8 mouse cellular contexts compared by ENCODE assay signal in genomic region chr10:10355605-10356227, GRCm38 (mm10).
A peak's percentile ranks its signal among the peaks of the same experiment; 100 is the strongest.
DNase-seq lines count a peak whose midpoint lies in the region; ATAC-seq and TF ChIP-seq lines count a peak whose summit lies in the region.

No protein-coding gene starts in this region.

- no peak for TF ChIP-seq POLR2A in brain, embryonic 14.5 days (IDR thresholded peaks at IDR 0.05; ENCODE audit: borderline replicate concordance, extremely low read depth, insufficient read depth, insufficient read length, poor library complexity, severe bottlenecking)

- DNase-seq in heart, adult 11 months, result no peak
- DNase-seq in brain, embryonic 14.5 days (ENCODE audit: low read depth), result peak; percentile 73
- peak; percentile 26 for DNase-seq in forebrain, embryonic 10.5 days (ENCODE audit: extremely low spot score, low spot score)
- DNase-seq in kidney, adult 8-10 months, result peak; percentile 3 to 8
- no peak for DNase-seq in liver, postnatal 0 days
- DNase-seq in stomach, postnatal 0 days (ENCODE audit: low spot score), result no peak
- no peak for DNase-seq in T-cell, adult 2 months (ENCODE audit: low spot score)

- H3K36me3 ChIP-seq in heart, embryonic 12.5 days, result no peaks in the 10 kb centered on the region
- H3K36me3 ChIP-seq in forebrain, embryonic 10.5 days (replicated peaks), result no peaks in the 10 kb centered on the region
- no peaks in the 10 kb centered on the region for H3K36me3 ChIP-seq in liver, postnatal 0 days (replicated peaks; ENCODE audit: insufficient read depth, low read length)
- no peaks in the 10 kb centered on the region for H3K36me3 ChIP-seq in stomach, postnatal 0 days (ENCODE audit: control insufficient read depth, insufficient read depth, low read length)

- H3K4me1 ChIP-seq in heart, embryonic 12.5 days (replicated peaks), result no peaks in the 10 kb centered on the region
- no peaks in the 10 kb centered on the region for H3K4me1 ChIP-seq in forebrain, embryonic 10.5 days
- no peaks in the 10 kb centered on the region for H3K4me1 ChIP-seq in liver, postnatal 0 days (ENCODE audit: insufficient read depth)
- H3K4me1 ChIP-seq in stomach, postnatal 0 days (replicated peaks; ENCODE audit: control insufficient read depth, insufficient read depth), result no peaks in the 10 kb centered on the region

- H3K4me3 ChIP-seq in heart, embryonic 12.5 days, result no peak overlapping the region
- H3K4me3 ChIP-seq in forebrain, embryonic 10.5 days, result no peak overlapping the region
- H3K4me3 ChIP-seq in liver, postnatal 0 days (ENCODE audit: low read depth, low read length), result no peak overlapping the region
- no peak overlapping the region for H3K4me3 ChIP-seq in stomach, postnatal 0 days (ENCODE audit: low read depth, low read length)

- H3K9ac ChIP-seq in heart, embryonic 12.5 days, result no peak overlapping the region
- H3K9ac ChIP-seq in liver, postnatal 0 days (replicated peaks), result no peak overlapping the region
- no peak overlapping the region for H3K9ac ChIP-seq in stomach, postnatal 0 days (ENCODE audit: low read length)

- ATAC-seq in heart, embryonic 12.5 days (ENCODE audit: insufficient number of reproducible peaks, low FRiP score), result peak; percentile 33; the same call in 1 of the 2 replicates
- no peak for ATAC-seq in liver, postnatal 0 days
- ATAC-seq in stomach, postnatal 0 days (ENCODE audit: low FRiP score, low TSS enrichment), result no peak

- TF ChIP-seq CTCF in brain, embryonic 14.5 days (IDR thresholded peaks at IDR 0.05; ENCODE audit: borderline replicate concordance, extremely low read depth, insufficient read depth, insufficient read length), result no peak
- peak; percentile 59 for TF ChIP-seq CTCF in liver, postnatal 0 days (IDR thresholded peaks at IDR 0.05; ENCODE audit: low read depth)
- TF ChIP-seq CTCF in stomach, postnatal 0 days (IDR thresholded peaks at IDR 0.05; ENCODE audit: low read depth), result peak; percentile 69

- H3K9me3 ChIP-seq in heart, embryonic 12.5 days (replicated peaks), result no peaks in the 10 kb centered on the region
- H3K9me3 ChIP-seq in forebrain, embryonic 10.5 days, result no peaks in the 10 kb centered on the region
- no peaks in the 10 kb centered on the region for H3K9me3 ChIP-seq in liver, postnatal 0 days (ENCODE audit: low read length)
- no peaks in the 10 kb centered on the region for H3K9me3 ChIP-seq in stomach, postnatal 0 days (ENCODE audit: control insufficient read depth, low read length)

- 17% methylated on average over 3 of the region's 3 CpGs for WGBS in heart, embryonic 12.5 days
- WGBS in forebrain, embryonic 10.5 days, result 24% methylated on average over 3 of the region's 3 CpGs
- 19% methylated on average over 3 of the region's 3 CpGs for WGBS in liver, postnatal 0 days (ENCODE audit: insufficient replicate concordance)
- WGBS in stomach, postnatal 0 days, result 10% methylated on average over 3 of the region's 3 CpGs

- no peak overlapping the region for H3K27ac ChIP-seq in heart, embryonic 12.5 days (ENCODE audit: poor library complexity, severe bottlenecking)
- no peak overlapping the region for H3K27ac ChIP-seq in forebrain, embryonic 10.5 days
- H3K27ac ChIP-seq in liver, postnatal 0 days (ENCODE audit: low read depth), result no peak overlapping the region
- no peak overlapping the region for H3K27ac ChIP-seq in stomach, postnatal 0 days (replicated peaks)

- H3K4me2 ChIP-seq in heart, embryonic 12.5 days, result no peak overlapping the region
- H3K4me2 ChIP-seq in liver, postnatal 0 days (ENCODE audit: low read depth, low read length), result no peak overlapping the region
- no peak overlapping the region for H3K4me2 ChIP-seq in stomach, postnatal 0 days (replicated peaks; ENCODE audit: low read depth)

- no peak for TF ChIP-seq EP300 in liver, postnatal 0 days (IDR thresholded peaks at IDR 0.05; ENCODE audit: low read depth)
- no peak for TF ChIP-seq EP300 in stomach, postnatal 0 days (optimal IDR thresholded peaks at IDR 0.05)

- no peaks in the 10 kb centered on the region for H3K27me3 ChIP-seq in heart, embryonic 12.5 days (replicated peaks)
- H3K27me3 ChIP-seq in forebrain, embryonic 10.5 days (ENCODE audit: poor library complexity, severe bottlenecking), result no peaks in the 10 kb centered on the region
- H3K27me3 ChIP-seq in liver, postnatal 0 days (ENCODE audit: insufficient read depth, low read length), result no peaks in the 10 kb centered on the region
- no peaks in the 10 kb centered on the region for H3K27me3 ChIP-seq in stomach, postnatal 0 days (ENCODE audit: control insufficient read depth, insufficient read depth, low read length)

Comparison
In these comparisons a context has a peak if more than half of its experiments do, and no peak if none do; other contexts are left out.
1. DNase-seq: peak in brain, embryonic 14.5 days (single experiment), forebrain, embryonic 10.5 days (single experiment) and kidney, adult 8-10 months (2 of 2); none in heart, adult 11 months (single experiment), liver, postnatal 0 days (single experiment), stomach, postnatal 0 days (single experiment) and T-cell, adult 2 months (single experiment).